Comparison of ENCODE assay signal across 8 mouse cellular contexts in the genomic region with DNA sequence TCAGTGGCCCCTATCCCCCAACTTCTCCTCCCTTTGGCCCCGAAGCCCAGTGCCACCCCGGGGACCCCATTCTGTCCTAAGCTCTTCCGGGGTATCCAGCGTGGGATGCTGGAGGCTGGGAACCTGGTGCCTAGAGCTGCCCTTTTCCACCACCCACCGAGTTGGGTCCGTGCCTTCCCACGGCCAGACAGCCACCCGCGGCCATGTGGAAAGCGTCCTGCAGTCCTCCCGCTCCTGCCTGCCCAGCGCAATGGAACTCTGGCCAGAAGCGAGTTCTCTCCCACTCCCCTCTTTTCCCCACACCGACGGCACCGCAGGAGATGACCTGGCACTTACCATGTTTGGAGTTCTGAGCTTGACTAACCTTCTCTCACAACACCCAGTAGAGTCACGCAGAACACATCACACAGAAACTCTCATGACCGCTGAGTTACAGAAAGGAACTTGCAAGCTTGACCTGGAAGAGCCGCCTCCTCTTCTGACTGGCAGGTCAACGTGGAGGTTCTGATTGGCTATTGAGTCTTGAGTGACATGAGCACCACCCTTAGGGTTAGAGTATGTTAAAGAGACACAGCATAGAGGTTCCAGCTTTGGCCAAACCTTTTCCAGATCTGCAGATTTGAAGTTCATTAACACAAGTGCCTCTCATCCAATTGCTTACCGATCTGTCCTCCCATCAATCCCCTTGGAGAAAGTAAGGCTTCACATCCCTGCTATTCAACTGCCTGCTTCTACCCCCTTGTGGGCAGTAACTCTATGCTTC. TPM values are rescaled to one million over a fixed set of nuclear protein-coding genes. Genes with fewer than 3 reads are reported as not detected.
A peak's percentile ranks its signal among the peaks of the same experiment; 100 is the strongest.
DNase-seq lines count a peak whose midpoint lies in the region; ATAC-seq and TF ChIP-seq lines count a peak whose summit lies in the region.
"Not testable (repeated sequence)": the region's sequence is repeated elsewhere in the genome, so short reads cannot be mapped to it uniquely, and the experiment has no call there.

A gene (minus strand): TSS at position 436 of the 763 bp plus-strand sequence.

- WGBS in forebrain, embryonic 15.5 days = 1% methylated on average over 18 of the region's 21 CpGs
- WGBS in liver, embryonic 13.5 days (ENCODE audit: insufficient replicate concordance) = under 1% methylated on average over 18 of the region's 21 CpGs
- WGBS in stomach, embryonic 16.5 days = 3% methylated on average over 16 of the region's 21 CpGs

- DNase-seq in cerebellum, adult 11 months = peak; percentile 72
- peak; percentile 83 to 86 for DNase-seq in heart, postnatal 10 days
- peak; percentile 79 to 88 for DNase-seq in kidney, postnatal 36 days
- DNase-seq in liver, embryonic 13.5 days = peak; percentile 63
- DNase-seq in natural killer cell, adult 2 months (ENCODE audit: low spot score in 2 of 2) = peak; percentile 46 to 49

- not testable (repeated sequence) for H3K36me3 ChIP-seq in ES-Bruce4 (ENCODE audit: control insufficient read depth, insufficient read depth, low read length, poor library complexity, severe bottlenecking); forebrain, embryonic 15.5 days; liver, embryonic 13.5 days; stomach, embryonic 16.5 days (ENCODE audit: control insufficient read depth, insufficient read depth, low read length)

- H3K27ac ChIP-seq in ES-Bruce4 (ENCODE audit: insufficient read depth, low read length) = peak within 1 kb of the TSS; percentile 48; the same call in 1 of the 2 replicates
- H3K27ac ChIP-seq in forebrain, embryonic 15.5 days (replicated peaks); liver, embryonic 13.5 days; stomach, embryonic 16.5 days (ENCODE audit: low read length): not testable (repeated sequence)

- peak within 1 kb of the TSS; percentile 42 for H3K4me2 ChIP-seq in forebrain, embryonic 15.5 days (replicated peaks)
- peak within 1 kb of the TSS; percentile 53 for H3K4me2 ChIP-seq in liver, embryonic 13.5 days
- 0 out of 2 replicates have a peak within 1 kb of the TSS, but pooled peaks have one; percentile 24 for H3K4me2 ChIP-seq in stomach, embryonic 16.5 days (ENCODE audit: low read depth, low read length)

- intact Hi-C loops in heart, postnatal 10 days (cut with DNase I) = not testable (repeated sequence)

- H3K9me3 ChIP-seq in ES-Bruce4 (replicated peaks; ENCODE audit: control insufficient read depth, insufficient read depth, low read length, poor library complexity, severe bottlenecking); forebrain, embryonic 15.5 days; liver, embryonic 13.5 days (replicated peaks); stomach, embryonic 16.5 days (replicated peaks; ENCODE audit: control insufficient read depth, low read length): not testable (repeated sequence)

- ATAC-seq in forebrain, embryonic 15.5 days (replicated peaks); liver, embryonic 13.5 days (ENCODE audit: low read depth); stomach, embryonic 16.5 days (ENCODE audit: insufficient read depth, low FRiP score): not testable (repeated sequence)

- TF ChIP-seq CTCF in ES-Bruce4 (IDR thresholded peaks at IDR 0.05; ENCODE audit: low read depth, low read length) = not testable (repeated sequence)

- H3K9ac ChIP-seq in ES-Bruce4 (ENCODE audit: low read depth, poor library complexity, severe bottlenecking) = not testable (repeated sequence)
- H3K9ac ChIP-seq in forebrain, embryonic 15.5 days (replicated peaks) = 0 out of 2 replicates have a peak within 1 kb of the TSS, but pooled peaks have one; percentile 24
- H3K9ac ChIP-seq in liver, embryonic 13.5 days = peak within 1 kb of the TSS; percentile 51; the same call in 1 of the 2 replicates
- peak within 1 kb of the TSS; percentile 60 for H3K9ac ChIP-seq in stomach, embryonic 16.5 days (ENCODE audit: low read length)

- not testable (repeated sequence) for TF ChIP-seq EP300 in ES-Bruce4 (IDR thresholded peaks at IDR 0.05; ENCODE audit: insufficient read depth, low read depth, low read length)

- TF ChIP-seq POLR2A in ES-Bruce4 (IDR thresholded peaks at IDR 0.05; ENCODE audit: insufficient read depth, low read length) = not testable (repeated sequence)

- not testable (repeated sequence) for H3K4me1 ChIP-seq in ES-Bruce4 (ENCODE audit: control insufficient read depth, insufficient read depth, low read length); forebrain, embryonic 15.5 days; liver, embryonic 13.5 days (replicated peaks); stomach, embryonic 16.5 days (ENCODE audit: control insufficient read depth, insufficient read depth, low read length)

- H3K4me3 ChIP-seq in ES-Bruce4 (ENCODE audit: low read depth, low read length) = peak within 1 kb of the TSS; percentile 71
- peak within 1 kb of the TSS; percentile 44 for H3K4me3 ChIP-seq in forebrain, embryonic 15.5 days
- peak within 1 kb of the TSS; percentile 59 for H3K4me3 ChIP-seq in liver, embryonic 13.5 days (replicated peaks)
- peak within 1 kb of the TSS; percentile 44 for H3K4me3 ChIP-seq in stomach, embryonic 16.5 days (replicated peaks; ENCODE audit: low read length)

- H3K27me3 ChIP-seq in ES-Bruce4 (ENCODE audit: control insufficient read depth, insufficient read depth, low read length, poor library complexity, severe bottlenecking); forebrain, embryonic 15.5 days; liver, embryonic 13.5 days; stomach, embryonic 16.5 days (ENCODE audit: control insufficient read depth, insufficient read depth, low read length): not testable (repeated sequence)

RNA-seq across cellular contexts. Expression of the gene that starts here (rescaled TPM):
- 22.3 and 26.8 TPM in 2 replicates for polyA plus RNA-seq in ES-Bruce4 (2011; ENCODE audit: insufficient read depth, insufficient read length, low read depth, missing spikeins)
- polyA plus RNA-seq in forebrain, embryonic 15.5 days (2015; fragmentation: Nextera tagmentation; extraction: Ambion mirVana) = 33.5 and 35.4 TPM in 2 replicates
- 10 to 100 TPM; 62.2 to 66.7 TPM for total RNA-seq in heart, postnatal 10 days (2021)
- 7.2 and 10.6 TPM in 2 replicates for polyA plus RNA-seq in liver, embryonic 13.5 days (2015; fragmentation: Nextera tagmentation; extraction: Ambion mirVana)
- 37.6 and 39.9 TPM in 2 replicates for polyA plus RNA-seq in stomach, embryonic 16.5 days (2015; fragmentation: Nextera tagmentation; extraction: Ambion mirVana)
